Mouse (Mus musculus): ENCODE measurements around the gene Znrf3.

Gene Znrf3

DNA sequence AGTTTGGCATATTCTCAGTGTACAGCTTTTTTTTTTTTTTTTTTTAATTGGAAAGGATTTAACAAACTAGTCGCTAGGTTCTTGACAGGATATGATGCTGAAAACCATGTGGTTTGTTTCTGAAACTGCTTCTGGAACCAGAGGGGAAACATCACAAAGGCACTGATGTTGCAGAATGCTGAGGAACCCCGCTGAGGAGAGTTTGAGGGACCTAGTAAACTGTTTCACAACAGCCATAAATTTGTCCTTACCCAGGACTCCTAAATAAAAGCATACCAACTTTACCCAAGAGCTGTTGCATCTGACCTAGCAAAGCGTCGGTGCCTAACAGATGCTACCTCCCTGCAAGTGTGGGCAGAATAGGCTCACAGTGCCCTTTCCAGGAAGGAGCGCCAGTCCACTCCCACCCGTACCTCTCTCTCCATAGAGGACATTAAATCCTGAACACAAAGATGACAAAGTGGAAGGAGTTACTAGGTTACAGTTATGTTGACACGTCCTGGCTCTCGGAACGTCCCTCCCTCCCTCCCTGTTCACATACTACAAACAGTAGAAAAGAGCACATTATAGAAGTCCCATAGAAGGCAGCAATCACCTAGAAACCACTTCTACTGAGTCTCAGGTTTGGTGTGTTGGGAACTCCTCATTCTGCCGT lies 184.6 kb downstream of the Znrf3 start:
- in situ Hi-C loops (cut with MboI; ENCODE audit: low pct_unique_long_range_greater_than_20kb in 1 of 2, low sequenced_read_pairs in 2 of 2, unreplicated experiment in 1 of 2), result no loop called here

DNA sequence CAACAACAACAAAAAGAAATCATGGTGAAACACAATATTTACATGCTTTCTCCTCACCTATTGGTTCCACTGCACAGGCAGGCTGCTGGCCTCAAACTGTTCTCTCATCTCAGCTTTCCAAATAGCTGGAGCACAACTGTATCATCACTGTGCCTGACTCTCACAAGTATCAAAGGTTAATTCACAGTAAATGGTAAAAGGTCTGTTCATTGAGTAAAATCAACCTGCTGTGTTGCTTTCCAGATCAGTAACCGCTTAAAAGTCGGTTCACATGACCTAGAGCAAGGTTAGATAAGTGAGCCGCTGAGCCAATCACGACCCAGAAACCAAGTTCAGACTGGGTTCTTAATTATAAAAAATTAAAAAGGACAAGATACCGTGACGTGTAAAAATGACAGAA lies 186.6 kb downstream of the Znrf3 start:
- in situ Hi-C loops (cut with MboI; ENCODE audit: low pct_unique_long_range_greater_than_20kb in 1 of 2, low sequenced_read_pairs in 2 of 2, unreplicated experiment in 1 of 2), result no loop called here

DNA sequence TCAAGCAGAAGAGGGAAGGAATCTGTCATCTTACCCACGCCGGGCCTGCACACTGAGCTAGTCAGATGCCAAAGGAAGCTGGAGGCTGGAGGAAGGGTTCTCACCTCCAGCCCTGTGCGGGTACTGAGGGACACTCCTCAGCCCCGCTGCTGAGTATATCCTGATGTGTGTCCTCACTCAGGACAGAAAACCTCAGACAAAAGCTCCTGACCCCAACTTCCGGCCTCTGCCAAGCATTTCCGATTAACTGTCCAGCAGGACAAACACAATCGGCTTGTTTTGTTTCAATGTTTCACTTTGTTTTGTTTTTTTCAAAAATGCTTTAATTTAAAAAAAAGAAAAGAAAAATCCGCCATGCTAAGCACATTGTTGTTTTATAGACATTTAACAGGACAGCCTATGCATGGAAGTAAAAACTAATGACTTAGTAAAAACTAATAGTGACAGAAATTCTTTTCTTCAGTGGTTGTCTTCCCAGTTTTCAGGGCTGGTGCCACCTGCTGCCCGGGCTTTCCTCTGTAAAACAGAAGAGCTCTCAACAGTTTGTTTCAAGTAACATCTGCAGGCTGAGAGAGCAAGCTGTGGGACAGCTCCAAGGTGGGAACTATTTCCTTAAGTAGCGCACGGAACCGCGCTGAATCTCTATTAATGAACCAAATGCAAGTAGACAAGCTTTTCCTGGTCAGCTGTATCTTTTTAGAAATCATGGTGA lies 187.3 kb downstream of the Znrf3 start:
- in situ Hi-C loops (cut with MboI; ENCODE audit: low pct_unique_long_range_greater_than_20kb in 1 of 2, low sequenced_read_pairs in 2 of 2, unreplicated experiment in 1 of 2), result no loop called here

DNA sequence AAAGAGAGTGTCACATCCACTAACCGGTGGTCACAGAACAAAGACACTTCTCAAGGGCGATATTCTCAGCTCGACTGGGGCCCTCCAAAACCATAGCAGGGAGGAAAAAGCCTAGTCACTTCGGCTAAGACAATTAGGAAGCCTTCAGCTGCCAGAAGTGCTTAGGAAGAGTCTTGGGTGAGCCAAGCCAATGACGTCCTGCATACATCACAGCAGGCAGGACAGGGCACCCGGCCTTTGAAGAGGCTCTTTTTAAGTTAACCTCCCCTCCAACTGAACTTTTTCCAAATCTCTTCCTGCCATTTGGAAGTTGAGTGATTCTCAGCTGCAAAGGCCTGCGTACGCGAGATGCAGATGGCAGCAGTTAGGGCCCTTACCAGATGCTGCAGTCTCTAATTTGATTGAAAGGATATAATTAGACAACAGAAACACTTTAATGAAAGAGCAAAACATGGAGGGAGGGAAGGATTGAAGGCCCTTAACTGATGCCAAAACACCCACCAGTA lies 189.1 kb downstream of the Znrf3 start:
- in situ Hi-C loops (cut with MboI; ENCODE audit: low pct_unique_long_range_greater_than_20kb in 1 of 2, low sequenced_read_pairs in 2 of 2, unreplicated experiment in 1 of 2), result no loop called here

DNA sequence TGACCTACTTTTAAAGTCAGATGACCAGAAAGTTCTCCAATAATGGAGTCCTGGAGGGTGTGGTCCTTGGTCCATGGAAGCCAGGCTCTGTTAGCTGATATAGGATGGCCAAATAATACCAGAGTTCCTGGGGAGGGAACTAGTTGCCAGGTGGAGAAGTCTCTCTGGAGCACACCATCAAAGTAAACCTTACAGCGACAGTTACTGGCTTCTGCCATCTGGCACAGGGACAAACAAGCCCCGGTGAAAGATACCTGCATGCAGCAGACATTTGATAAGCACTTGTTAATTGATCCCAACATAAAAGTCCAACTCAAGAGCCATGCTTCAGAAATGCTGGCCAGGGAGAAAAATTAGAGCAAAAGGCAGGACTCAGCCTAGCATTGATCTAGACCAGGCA lies 190.6 kb downstream of the Znrf3 start:
- in situ Hi-C loops (cut with MboI; ENCODE audit: low pct_unique_long_range_greater_than_20kb in 1 of 2, low sequenced_read_pairs in 2 of 2, unreplicated experiment in 1 of 2), result no loop called here

DNA sequence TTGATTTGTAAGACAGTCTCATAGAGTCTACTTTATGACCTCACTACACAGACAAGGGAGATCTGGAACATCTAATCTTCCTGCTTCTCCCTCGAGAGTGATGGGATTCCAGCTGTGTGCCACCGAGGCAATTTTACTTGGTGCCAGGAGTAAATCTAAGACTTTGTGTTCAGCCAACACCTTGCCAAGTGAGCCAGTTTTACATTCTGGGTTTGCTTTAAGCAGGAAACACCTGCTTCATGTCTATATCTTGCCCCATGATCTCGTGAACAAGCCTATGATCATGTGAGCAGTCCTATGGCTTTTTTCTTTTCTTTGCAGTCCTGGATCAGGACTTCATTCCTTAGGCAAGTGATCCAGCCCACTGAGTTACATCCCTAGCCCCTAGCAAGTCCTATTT lies 191.1 kb downstream of the Znrf3 start:
- in situ Hi-C loops (cut with MboI; ENCODE audit: low pct_unique_long_range_greater_than_20kb in 1 of 2, low sequenced_read_pairs in 2 of 2, unreplicated experiment in 1 of 2), result no loop called here

DNA sequence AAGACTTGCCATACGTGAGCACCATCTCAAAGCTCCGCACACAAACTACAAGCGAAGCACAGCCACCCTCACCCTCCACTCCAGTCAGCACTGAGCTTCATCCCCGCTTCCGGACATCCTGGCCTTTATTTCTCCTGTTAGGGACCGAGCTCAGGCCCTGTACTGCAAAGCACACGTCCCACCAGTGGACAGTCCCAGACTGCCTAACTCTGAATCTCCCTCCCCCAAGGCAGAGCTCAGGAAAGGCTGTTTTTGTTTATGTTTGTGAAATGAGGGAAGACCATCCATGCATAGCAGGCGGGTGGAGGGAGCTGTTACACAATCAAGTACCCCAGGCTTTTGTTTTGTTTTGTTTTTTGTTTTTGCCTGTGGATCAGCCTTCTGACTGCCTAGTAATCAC lies 191.9 kb downstream of the Znrf3 start:
- in situ Hi-C loops (cut with MboI; ENCODE audit: low pct_unique_long_range_greater_than_20kb in 1 of 2, low sequenced_read_pairs in 2 of 2, unreplicated experiment in 1 of 2), result no loop called here

DNA sequence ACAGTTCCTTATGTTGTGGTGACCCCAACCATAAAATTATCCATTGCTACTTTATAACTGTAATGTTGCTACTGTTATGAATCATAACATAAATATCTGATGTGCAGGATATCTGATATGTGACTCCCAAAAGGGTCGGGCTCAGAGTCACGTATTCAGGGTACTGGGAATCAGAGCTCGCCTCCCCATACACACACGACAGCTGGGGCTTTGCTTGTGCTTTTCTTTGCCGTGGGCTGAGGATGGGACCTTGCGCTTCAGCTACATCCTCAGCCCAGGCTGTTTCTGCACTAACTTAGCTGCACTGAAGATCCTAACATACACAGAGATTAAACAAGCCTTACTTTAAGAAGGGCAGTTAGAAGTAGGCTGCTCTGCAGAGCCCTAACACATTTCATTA lies 193.5 kb downstream of the Znrf3 start:
- in situ Hi-C loops (cut with MboI; ENCODE audit: low pct_unique_long_range_greater_than_20kb in 1 of 2, low sequenced_read_pairs in 2 of 2, unreplicated experiment in 1 of 2), result no loop called here

DNA sequence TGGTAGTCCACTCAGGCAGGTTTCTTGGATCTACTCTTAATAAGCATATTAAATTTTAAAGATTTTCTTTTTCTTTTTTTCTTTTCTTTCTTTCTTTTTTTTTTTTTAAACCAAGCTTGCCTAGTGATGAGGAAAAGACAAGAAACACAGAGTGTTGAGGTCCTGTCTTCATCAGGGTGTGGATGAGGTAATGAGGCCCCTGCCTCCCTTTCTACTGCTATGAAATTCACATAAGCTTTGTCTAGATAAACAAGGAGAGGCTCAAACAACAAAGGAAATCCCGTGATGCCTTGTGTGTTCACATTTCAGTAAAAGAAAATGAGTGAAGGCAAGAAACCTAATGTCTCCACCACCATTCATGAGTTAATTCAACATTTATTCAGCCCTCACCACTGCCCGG lies 196.4 kb downstream of the Znrf3 start:
- in situ Hi-C loops (cut with MboI; ENCODE audit: low pct_unique_long_range_greater_than_20kb in 1 of 2, low sequenced_read_pairs in 2 of 2, unreplicated experiment in 1 of 2), result no loop called here

DNA sequence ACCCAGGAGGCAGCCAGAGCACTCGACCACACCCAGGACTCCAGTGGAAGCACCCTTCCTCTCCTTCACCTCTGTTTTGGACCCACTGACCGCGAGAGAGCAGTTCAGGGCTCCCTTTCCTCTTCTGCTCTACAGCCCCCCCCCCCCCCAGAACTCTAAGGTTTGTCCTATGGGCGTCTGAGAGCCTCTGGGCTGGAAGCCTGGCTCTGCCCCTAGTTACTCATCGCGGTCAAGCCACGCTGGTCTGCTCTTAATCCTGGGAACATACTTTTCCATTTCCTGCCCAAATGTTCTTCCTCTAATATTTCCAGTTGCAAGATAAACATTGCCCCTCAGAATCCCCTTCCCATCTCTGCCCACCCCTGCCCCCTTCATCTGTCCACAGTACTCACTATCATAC lies 199.2 kb downstream of the Znrf3 start:
- in situ Hi-C loops (cut with MboI; ENCODE audit: low pct_unique_long_range_greater_than_20kb in 1 of 2, low sequenced_read_pairs in 2 of 2, unreplicated experiment in 1 of 2), result no loop called here

DNA sequence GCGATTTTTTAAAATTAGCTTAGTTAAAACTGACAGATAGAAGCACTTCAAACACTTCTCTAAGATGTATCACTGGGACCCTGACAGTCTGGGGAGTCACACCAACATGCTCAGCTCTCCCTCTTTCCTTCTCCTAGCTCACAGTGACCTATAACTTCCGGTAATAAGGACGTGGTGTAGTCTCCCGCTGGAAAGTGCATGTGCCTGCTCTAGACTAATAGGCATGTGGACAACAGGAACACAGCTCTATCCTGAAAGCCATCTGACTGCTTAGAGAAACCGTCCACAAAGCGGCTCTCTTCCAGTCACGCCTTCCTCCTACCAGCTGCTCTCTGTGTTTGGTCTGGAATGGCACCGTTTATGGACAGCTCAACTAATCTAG lies 199.9 kb downstream of the Znrf3 start:
- in situ Hi-C loops (cut with MboI; ENCODE audit: low pct_unique_long_range_greater_than_20kb in 1 of 2, low sequenced_read_pairs in 2 of 2, unreplicated experiment in 1 of 2), result no loop called here

DNA sequence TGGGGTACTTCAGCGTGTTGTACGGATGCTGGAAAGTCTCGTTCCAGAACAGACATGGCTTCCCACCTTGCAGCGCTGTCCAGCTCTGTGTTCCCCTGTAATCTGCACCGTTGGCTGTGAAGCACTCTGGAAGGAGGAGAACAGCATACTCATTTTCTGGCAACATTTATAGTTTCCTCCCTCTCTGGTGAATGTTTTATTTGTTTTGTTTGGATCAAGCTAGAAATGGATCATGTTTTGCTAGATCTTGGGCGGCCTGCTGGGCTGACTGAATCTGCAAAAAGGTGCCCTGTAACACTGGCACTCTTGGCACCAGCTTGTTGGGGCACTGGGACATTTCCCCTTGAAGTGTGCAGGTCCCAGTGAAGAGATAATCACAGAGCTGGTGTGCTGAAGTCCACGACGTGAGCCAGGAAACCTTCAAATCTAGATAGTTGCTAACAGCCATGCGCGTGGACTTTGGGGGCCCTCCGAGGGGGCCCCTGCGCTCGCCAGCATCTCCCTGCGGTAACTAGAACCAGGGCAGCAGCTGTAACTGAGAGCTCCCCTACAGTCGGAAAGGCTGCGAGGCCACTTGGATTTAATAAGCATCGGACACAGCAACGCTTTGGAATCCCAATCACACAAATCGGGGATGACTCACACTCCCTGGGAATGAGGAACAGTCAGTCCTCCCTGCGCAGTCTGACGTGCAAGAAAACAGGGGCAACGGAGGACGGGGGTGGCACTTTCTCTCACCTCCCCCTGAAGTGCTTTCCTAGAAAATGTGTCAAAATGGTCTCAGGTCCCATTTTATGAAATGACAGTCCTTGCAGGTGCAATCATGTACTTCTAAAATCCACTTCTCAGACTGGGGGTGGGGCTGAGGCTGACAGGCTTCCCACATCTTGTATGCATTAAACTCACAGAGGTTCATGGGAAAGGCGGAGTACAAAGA lies 200.6 kb downstream of the Znrf3 start:
- in situ Hi-C loops (cut with MboI; ENCODE audit: low pct_unique_long_range_greater_than_20kb in 1 of 2, low sequenced_read_pairs in 2 of 2, unreplicated experiment in 1 of 2), result no loop called here

DNA sequence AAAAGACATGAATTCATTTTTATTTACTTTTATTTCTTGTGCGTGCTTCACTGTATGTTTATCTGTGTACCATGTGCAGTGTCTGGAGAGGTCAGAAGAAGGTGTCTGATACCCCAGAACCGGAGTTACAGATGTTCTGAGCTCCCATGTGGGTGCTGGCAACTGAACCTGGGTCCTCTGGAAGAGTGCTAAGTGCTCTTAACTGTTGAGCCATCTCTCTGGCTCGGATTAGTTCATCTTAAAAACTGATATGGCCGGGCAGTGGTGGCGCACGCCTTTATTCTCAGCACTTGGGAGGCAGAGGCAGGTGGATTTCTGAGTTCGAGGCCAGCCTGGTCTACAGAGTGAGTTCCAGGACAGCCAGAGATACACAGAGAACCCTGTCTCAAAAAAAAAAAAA lies 201.4 kb downstream of the Znrf3 start:
- in situ Hi-C loops (cut with MboI; ENCODE audit: low pct_unique_long_range_greater_than_20kb in 1 of 2, low sequenced_read_pairs in 2 of 2, unreplicated experiment in 1 of 2), result no loop called here

DNA sequence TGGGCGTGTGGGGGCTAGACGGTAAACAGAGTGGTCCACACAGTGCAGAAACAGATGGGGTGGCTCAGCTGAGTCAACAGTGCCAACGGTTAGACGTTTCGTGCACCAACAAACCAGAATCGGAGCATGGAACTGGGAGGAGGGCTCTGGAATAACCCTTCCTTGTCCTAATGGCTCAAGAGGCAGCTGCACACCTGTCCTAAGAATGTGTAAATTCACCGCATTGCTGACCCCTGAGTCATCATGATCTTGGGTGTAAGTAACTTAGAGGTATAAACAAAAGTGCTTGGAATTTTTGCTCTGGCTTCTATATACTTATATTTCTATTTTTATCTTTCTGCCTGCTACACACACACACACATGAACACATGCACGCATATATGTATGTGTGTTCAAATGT lies 202.5 kb downstream of the Znrf3 start:
- in situ Hi-C loops (cut with MboI; ENCODE audit: low pct_unique_long_range_greater_than_20kb in 1 of 2, low sequenced_read_pairs in 2 of 2, unreplicated experiment in 1 of 2), result no loop called here

DNA sequence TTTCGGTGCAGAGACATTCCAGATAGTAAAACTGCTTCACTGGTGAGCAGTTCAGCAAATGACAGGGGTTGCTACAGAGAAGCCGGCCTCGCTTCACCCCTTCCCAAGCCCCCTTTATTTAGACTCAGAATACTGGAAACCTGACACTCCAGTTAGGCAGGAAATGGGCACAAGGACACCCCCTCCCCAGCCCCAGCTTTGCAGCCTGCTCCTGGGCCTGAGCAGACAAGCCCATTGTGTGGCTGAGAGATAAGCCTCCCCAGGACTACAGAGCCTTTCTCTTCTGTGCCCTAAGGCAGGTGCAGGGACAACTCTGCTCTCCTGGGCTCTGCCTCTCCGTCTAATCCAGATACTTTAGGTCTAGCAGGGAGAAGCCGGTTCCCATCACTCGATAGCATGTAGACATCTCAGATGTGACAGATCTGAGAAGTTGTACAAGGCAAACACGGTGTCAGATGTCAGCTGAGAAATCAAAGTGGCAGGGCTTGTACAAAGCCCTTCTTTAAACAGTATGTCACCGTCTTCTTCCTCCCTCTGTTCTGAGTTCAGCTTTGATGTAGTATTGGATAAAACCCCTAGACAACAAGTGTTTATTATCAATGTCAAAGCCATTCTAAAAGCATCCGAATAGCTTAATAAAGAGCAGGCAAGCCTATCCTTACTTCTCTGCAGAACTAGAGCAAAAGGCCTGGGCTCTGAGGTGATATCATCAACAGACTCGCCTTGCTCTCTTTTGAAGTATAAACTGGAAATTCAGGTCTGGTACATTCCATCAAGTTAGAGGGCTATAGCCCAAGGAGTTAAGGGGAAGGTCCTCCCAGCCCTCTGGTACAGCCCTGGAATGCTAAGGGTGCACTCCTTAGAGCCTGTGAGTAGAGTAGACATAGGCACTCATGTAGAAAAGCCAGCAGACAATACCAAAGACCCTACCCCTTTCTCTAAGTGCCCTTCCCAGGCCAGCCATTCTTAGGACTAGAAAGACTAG lies 204.6 kb downstream of the Znrf3 start:
- in situ Hi-C loops (cut with MboI; ENCODE audit: low pct_unique_long_range_greater_than_20kb in 1 of 2, low sequenced_read_pairs in 2 of 2, unreplicated experiment in 1 of 2), result no loop called here

Data from mouse embryonic stem cell (cell line).